15 mouse cellular contexts compared by ENCODE assay signal in genomic region chr3:66563329-66563728, GRCm38 (mm10).
A peak's percentile ranks its signal among the peaks of the same experiment; 100 is the strongest.
DNase-seq lines count a peak whose midpoint lies in the region; ATAC-seq and TF ChIP-seq lines count a peak whose summit lies in the region.
"Had no signal": no experiment of that assay in that cellular context is flagged by ENCODE, and none has a peak within 500 bp of the region (broad histone marks: within the 10 kb centered on the region; RNA-seq: fewer than 3 reads in every experiment).

No protein-coding gene starts in this region.

- no peak overlapping the region for H3K27ac ChIP-seq in lung, postnatal 0 days (ENCODE audit: low read length)
- no peak overlapping the region for H3K27ac ChIP-seq in layer of hippocampus, adult 2 months
- H3K27ac ChIP-seq: embryonic facial prominence, embryonic 10.5 days; heart, embryonic 15.5 days; macrophage had no signal

- no peaks in the 10 kb centered on the region for H3K27me3 ChIP-seq in lung, postnatal 0 days (replicated peaks; ENCODE audit: insufficient read depth, low read length)
- H3K27me3 ChIP-seq: heart, embryonic 15.5 days had no signal

- no peak overlapping the region for H3K9ac ChIP-seq in lung, postnatal 0 days (replicated peaks; ENCODE audit: low read depth)
- H3K9ac ChIP-seq: heart, embryonic 15.5 days had no signal

- H3K4me3 ChIP-seq in lung, postnatal 0 days (ENCODE audit: low read depth, low read length): no peak overlapping the region
- H3K4me3 ChIP-seq in layer of hippocampus, adult 2 months: no peak overlapping the region
- H3K4me3 ChIP-seq: embryonic facial prominence, embryonic 10.5 days; heart, embryonic 15.5 days had no signal

- TF ChIP-seq EP300 in lung, postnatal 0 days (IDR thresholded peaks at IDR 0.05): no peak

- TF ChIP-seq CTCF in lung, postnatal 0 days (IDR thresholded peaks at IDR 0.05): peak; percentile 58
- no peak for TF ChIP-seq CTCF in layer of hippocampus, adult 2 months (conservative IDR thresholded peaks at IDR 0.05)

- 48% methylated on average over 2 of the region's 2 CpGs for WGBS in lung, postnatal 0 days

- no peak overlapping the region for H3K4me2 ChIP-seq in lung, postnatal 0 days (replicated peaks; ENCODE audit: low read depth, low read length)
- H3K4me2 ChIP-seq: heart, embryonic 15.5 days had no signal

- H3K36me3 ChIP-seq in lung, postnatal 0 days (ENCODE audit: insufficient read depth, low read length): no peaks in the 10 kb centered on the region
- H3K36me3 ChIP-seq: embryonic facial prominence, embryonic 10.5 days; G1E; heart, embryonic 15.5 days had no signal

- peak; percentile 77 for DNase-seq in lung, postnatal 0 days (ENCODE audit: low spot score)
- DNase-seq in lung, adult 18-20 months: no peak
- peak; percentile 43 for DNase-seq in NIH3T3 (ENCODE audit: low read depth)
- DNase-seq in natural killer cell, adult 2 months (ENCODE audit: low spot score in 2 of 2): no peak
- no peak for DNase-seq in adrenal gland, postnatal 14 days
- no peak for DNase-seq in layer of hippocampus, adult 2 months (ENCODE audit: low spot score in 2 of 2)
- DNase-seq: adrenal gland, postnatal 36 days; cerebellum, adult 11-12 months had no signal

- peak; percentile 32 for ATAC-seq in lung, postnatal 0 days
- ATAC-seq in erythroid progenitor cell, adult 5-6 weeks (replicated peaks; ENCODE audit: low FRiP score, poor library complexity, severe bottlenecking): peak; percentile 95
- peak; percentile 99 for ATAC-seq in megakaryocyte-erythroid progenitor cell, adult 5-6 weeks (replicated peaks; ENCODE audit: low FRiP score, low TSS enrichment, poor library complexity, severe bottlenecking)
- ATAC-seq: hindbrain, embryonic 16.5 days had no signal

- H3K4me1 ChIP-seq in lung, postnatal 0 days (ENCODE audit: insufficient read depth, low read depth, low read length): no peaks in the 10 kb centered on the region
- H3K4me1 ChIP-seq: embryonic facial prominence, embryonic 10.5 days; heart, embryonic 15.5 days had no signal

- no peaks in the 10 kb centered on the region for H3K9me3 ChIP-seq in lung, postnatal 0 days (ENCODE audit: low read length)
- H3K9me3 ChIP-seq: embryonic facial prominence, embryonic 10.5 days; G1E; heart, embryonic 15.5 days had no signal

Comparison
In these comparisons a context has a peak if more than half of its experiments do, and no peak if none do; other contexts are left out.
1. DNase-seq: peak in lung, postnatal 0 days (single experiment) and NIH3T3 (single experiment); none in lung, adult 18-20 months (0 of 2), natural killer cell, adult 2 months (0 of 2), adrenal gland, postnatal 14 days (single experiment) and layer of hippocampus, adult 2 months (0 of 2).
2. ATAC-seq: peak in every context shown above with its lines; median percentile 99 in megakaryocyte-erythroid progenitor cell, adult 5-6 weeks; 95 in erythroid progenitor cell, adult 5-6 weeks; 32 in lung, postnatal 0 days.